Mouse (Mus musculus) spleen, adult 2 months (tissue): Measurements from ENCODE around the gene Syce1l.

ENCODE experiments used
- CTCF ChIP-seq: fragments of 200-500 bp; IDR thresholded peaks from 2 replicates; pipeline ENCODE4 v1.5.1; 2011; ENCODE audit warnings: mild to moderate bottlenecking, inconsistent platforms; ENCODE audit not compliant: insufficient read depth, insufficient read length, insufficient replicate concordance; ENCODE audit errors: extremely low read depth
- POLR2A ChIP-seq: fragments of 200-500 bp; IDR thresholded peaks from 2 replicates; pipeline ENCODE4 v1.6.1; 2011; ENCODE audit warnings: low read depth, low read length, inconsistent platforms

DNA sequence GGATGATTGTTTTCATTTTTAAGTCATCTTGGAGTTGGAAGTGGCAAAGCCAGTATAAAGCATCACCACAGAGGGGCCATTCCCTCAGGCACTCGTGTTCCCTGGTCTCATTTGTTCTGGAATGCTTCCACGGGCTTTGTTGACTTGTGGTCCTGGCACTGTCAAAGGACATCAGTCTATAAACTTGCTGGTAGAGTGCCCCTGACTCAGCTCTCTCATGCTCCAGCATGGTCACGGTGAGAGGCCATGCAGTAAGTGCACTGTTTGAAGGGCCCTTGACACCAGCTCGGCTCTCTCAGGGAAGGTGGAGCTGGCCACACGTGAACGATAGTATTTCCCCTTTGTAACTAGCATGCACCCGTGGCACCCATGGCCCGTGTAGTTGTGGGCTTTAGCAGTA is 2.7 kb upstream of the Syce1l start:
- TF ChIP-seq CTCF: no peak
- TF ChIP-seq POLR2A: no peak
